ENCODE assay signal across 8 mouse cellular contexts in the genomic region with DNA sequence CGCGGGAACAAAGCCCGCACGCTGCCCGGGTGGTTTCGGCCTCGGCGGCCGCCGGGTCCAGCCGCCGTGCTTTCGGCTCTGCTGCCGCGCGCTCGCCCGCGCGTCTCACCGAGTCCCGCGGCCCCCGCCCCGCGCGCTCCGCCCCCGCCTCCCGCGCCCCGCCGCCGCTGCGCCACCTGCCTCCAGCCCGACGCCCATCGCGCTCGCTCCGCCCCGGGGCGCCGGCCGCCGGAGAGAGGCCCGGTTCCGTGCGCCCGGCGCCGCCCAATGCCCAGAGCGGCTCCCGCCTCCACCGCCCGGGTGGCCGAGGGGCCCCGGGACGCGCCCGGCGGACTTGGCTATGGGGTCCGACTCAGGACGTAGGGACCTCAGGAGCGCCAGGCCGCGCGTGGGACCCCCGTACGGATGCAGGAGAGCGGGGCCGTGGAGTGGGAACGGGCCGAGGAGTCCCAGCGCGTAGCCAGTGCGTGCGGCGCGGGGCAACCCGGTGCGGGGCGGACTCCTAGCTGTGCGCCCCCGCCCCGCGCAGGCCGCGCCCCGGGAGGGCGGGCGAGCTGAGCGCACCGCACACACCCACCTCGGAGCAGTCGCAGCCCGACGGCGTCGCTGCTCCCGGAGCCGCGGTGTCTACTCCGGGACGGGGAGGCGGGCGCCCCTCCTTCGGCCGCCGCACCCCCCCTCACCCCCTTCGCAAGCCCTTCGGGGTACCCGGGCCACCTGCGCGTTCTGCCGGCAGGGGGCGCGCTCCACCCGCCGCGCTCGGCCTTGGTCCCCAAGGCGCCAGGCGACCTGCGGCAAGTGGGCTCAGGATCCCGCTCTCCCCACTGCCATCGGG. TPM values are rescaled to one million over a fixed set of nuclear protein-coding genes. Genes with fewer than 3 reads are reported as not detected.
DNase-seq lines count a peak whose midpoint lies in the region; ATAC-seq and TF ChIP-seq lines count a peak whose summit lies in the region.

No protein-coding gene starts in this region.

- DNase-seq in G1E (ENCODE audit: low spot score) = peak; percentile 78
- DNase-seq in cerebellum, adult 8-10 months = peak; percentile 86
- DNase-seq in forelimb bud, embryonic 11.5 days (ENCODE audit: low read depth, low spot score) = peak; percentile 63
- peak; percentile 87 for DNase-seq in heart, postnatal 4 days
- peak; percentile 85 to 92 for DNase-seq in layer of hippocampus, postnatal 10 days (ENCODE audit: low spot score in 2 of 2)
- DNase-seq in lung, postnatal 14 days = peak; percentile 89
- DNase-seq in retina, postnatal 1 day = peak; percentile 79
- DNase-seq in thymus, postnatal 4 days = peak; percentile 96

- no peak for ATAC-seq in G1E (ENCODE audit: extremely low read depth, insufficient number of reproducible peaks, low FRiP score, poor library complexity, severe bottlenecking)

- no peaks in the 10 kb centered on the region for H3K9me3 ChIP-seq in G1E (replicated peaks)

- no peaks in the 10 kb centered on the region for H3K27me3 ChIP-seq in G1E (ENCODE audit: insufficient read depth, low read length)

- peak; percentile 61; the same call in 1 of the 2 replicates for TF ChIP-seq CTCF in G1E (IDR thresholded peaks at IDR 0.05; ENCODE audit: low read depth, low read length)

- H3K4me3 ChIP-seq in G1E (ENCODE audit: low read depth, low read length) = peak overlapping the region; percentile 76

- H3K4me1 ChIP-seq in G1E (ENCODE audit: insufficient read depth, low read depth, low read length) = peaks cover 95% of the 10 kb centered on the region

- H3K36me3 ChIP-seq in G1E (replicated peaks) = peaks cover 96% of the 10 kb centered on the region

RNA-seq across cellular contexts. Expression of a gene that starts 20.6 kb away (rescaled TPM):
- 99.0 and 106 TPM in 2 replicates for total RNA-seq in G1E (2014; fragmentation: Nextera tagmentation)
- 18.8 and 19.9 TPM in 2 replicates for total RNA-seq in G1E (2017)
- polyA plus RNA-seq in G1E (2012) = 287 TPM in 2 replicates
- total RNA-seq in heart, postnatal 4 days (2021) = 10 to 100 TPM; 17.3 to 19.3 TPM
- total RNA-seq in layer of hippocampus, postnatal 10 days (2021) = 10 to 100 TPM; 23.4 to 25.7 TPM

RNA-seq across cellular contexts. Expression of a gene that starts 55.7 kb away (rescaled TPM):
- total RNA-seq in G1E (2014; fragmentation: Nextera tagmentation) = not detected in 2 replicates
- total RNA-seq in G1E (2017) = 0.11 TPM in 1 of 2 replicates, not detected in the other
- not detected in 2 replicates for polyA plus RNA-seq in G1E (2012)
- total RNA-seq in heart, postnatal 4 days (2021) = not detected
- not detected for total RNA-seq in layer of hippocampus, postnatal 10 days (2021)
